Mouse (Mus musculus): ENCODE measurements around the gene Cfap44. TPM values are rescaled to one million over a fixed set of nuclear protein-coding genes. Genes with fewer than 3 reads are reported as not detected.

The Cfap44 gene
- polyA plus RNA-seq, 1 experiment from 2014 or later: 8.3 TPM

- Histone ChIP-seq H3K27ac (no peak overlapping the region), H3K27me3 (no peaks in the 10 kb centered on the region), H3K9ac (no peak overlapping the region), H3K9me3 (replicated peaks) (no peaks in the 10 kb centered on the region), H3K4me2 (replicated peaks) (no peak overlapping the region), H3K4me1 (peaks cover 8% of the 10 kb centered on the region), H3K36me3 (peaks cover 17% of the 10 kb centered on the region; the same call in 1 of the 2 replicates), H3K4me3 (no peak overlapping the region)
- 96% methylated on average over 1 of the region's 1 CpGs for WGBS
- no peak for ATAC-seq (ENCODE audit: low FRiP score)
Measured at GRCm38 (mm10) chr16:44384251-44384650, 10.3 kb upstream of the Cfap44 start.

DNA sequence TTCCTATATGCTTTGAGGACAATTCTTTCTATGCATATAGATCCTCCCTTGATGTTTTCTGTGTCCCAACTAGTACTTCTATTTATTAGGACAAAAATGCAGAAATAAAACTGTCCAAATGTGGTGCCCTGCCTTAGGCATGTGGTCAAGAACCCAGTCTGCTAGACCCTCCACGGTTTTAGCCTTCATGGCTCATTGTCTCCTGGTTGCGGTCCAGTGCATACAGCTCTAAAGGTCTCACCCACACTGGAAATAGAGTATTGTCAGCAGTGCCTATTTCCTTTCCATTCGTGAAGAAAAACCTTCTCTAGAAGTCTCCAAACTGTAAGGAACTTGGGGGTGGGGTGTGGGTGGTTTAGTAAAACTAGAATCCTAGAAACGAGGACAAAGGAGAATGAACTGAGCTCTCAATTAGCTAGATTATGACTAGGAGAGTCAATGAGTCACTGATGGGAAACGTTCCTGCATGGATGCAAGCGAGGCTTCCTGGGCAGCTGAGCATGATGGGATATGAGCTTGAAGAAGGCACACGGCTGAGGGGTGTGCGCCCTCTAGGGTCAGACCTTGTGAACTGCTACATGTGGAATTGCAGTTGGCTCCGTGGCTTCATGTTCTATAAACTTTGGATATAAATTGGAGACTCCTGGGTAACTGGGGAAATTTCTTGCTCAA lies 2.6 kb upstream of the Cfap44 start:
- H3K4me1 ChIP-seq: peaks cover 7% of the 10 kb centered on the region
- H3K4me2 ChIP-seq (replicated peaks): no peak overlapping the region
- no peaks in the 10 kb centered on the region for H3K27me3 ChIP-seq
- H3K9me3 ChIP-seq (replicated peaks): no peaks in the 10 kb centered on the region
- H3K36me3 ChIP-seq: peaks cover 16% of the 10 kb centered on the region; the same call in 1 of the 2 replicates
- H3K27ac ChIP-seq: no peak overlapping the region
- no peak overlapping the region for H3K4me3 ChIP-seq
- no peak; the same call in 1 of the 2 replicates for ATAC-seq (ENCODE audit: low FRiP score)
- WGBS: 38% methylated on average over 9 of the region's 9 CpGs
- no peak overlapping the region for H3K9ac ChIP-seq

GRCm38 (mm10) chr16:44404933-44405332 lies 10.3 kb downstream of the Cfap44 start:
- Histone ChIP-seq H3K9ac (no peak overlapping the region), H3K27me3 (no peaks in the 10 kb centered on the region), H3K4me1 (no peaks in the 10 kb centered on the region), H3K9me3 (replicated peaks) (no peaks in the 10 kb centered on the region; the same call in 1 of the 2 replicates), H3K4me3 (no peak overlapping the region), H3K4me2 (replicated peaks) (no peak overlapping the region), H3K27ac (no peak overlapping the region), H3K36me3 (no peaks in the 10 kb centered on the region)
- WGBS: 92% methylated on average over 5 of the region's 5 CpGs
- no peak for ATAC-seq (ENCODE audit: low FRiP score)

DNA sequence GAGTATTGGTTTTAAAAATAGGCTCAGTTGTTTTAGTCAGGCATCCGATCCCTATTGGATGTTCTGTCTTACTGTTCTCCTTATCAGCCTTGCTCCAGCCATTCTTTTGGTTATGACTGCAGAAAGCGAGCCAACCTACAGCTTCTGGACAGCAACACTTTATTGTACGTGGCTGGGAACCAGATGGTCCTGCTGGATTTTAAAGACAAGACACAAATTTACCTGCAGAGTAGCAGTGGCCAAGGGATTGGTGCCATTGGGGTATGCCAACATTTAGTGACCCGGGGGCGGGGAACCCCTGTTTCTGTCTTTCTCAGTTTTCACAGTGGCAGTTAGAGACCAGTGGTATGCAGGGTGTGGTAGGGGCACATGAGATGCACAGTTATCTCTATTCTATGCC lies 12.6 kb downstream of the Cfap44 start:
- Histone ChIP-seq H3K36me3 (no peaks in the 10 kb centered on the region), H3K4me2 (replicated peaks) (no peak overlapping the region), H3K4me3 (no peak overlapping the region), H3K4me1 (no peaks in the 10 kb centered on the region), H3K9ac (no peak overlapping the region), H3K27me3 (no peaks in the 10 kb centered on the region), H3K27ac (no peak overlapping the region), H3K9me3 (replicated peaks) (no peaks in the 10 kb centered on the region; the same call in 1 of the 2 replicates)
- WGBS: 87% methylated on average over 5 of the region's 5 CpGs
- no peak for ATAC-seq (ENCODE audit: low FRiP score)

DNA sequence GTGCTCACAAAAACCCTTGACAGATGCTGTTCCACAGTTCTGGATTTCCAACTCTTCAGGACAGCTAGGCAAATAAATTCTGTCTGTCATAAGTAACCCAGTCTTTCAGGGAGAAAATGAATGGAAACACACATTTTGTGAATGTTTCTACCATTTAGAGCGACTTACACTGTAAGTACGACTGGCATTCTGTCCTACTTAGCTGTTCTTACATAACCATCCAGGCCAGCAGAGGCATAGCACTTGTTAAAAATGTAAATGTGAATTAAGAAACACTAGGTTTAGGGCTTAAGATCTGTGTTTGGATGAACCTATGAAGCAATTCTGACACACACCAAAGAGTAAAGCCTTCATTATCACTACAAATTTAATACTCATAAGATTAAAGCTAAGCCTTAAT lies 13.7 kb downstream of the Cfap44 start:
- Histone ChIP-seq H3K9ac (no peak overlapping the region), H3K27ac (no peak overlapping the region), H3K27me3 (no peaks in the 10 kb centered on the region), H3K36me3 (no peaks in the 10 kb centered on the region), H3K4me1 (no peaks in the 10 kb centered on the region), H3K4me3 (no peak overlapping the region), H3K4me2 (replicated peaks) (no peak overlapping the region), H3K9me3 (replicated peaks) (no peaks in the 10 kb centered on the region; the same call in 1 of the 2 replicates)
- ATAC-seq (ENCODE audit: low FRiP score): no peak
- WGBS: 90% methylated on average over 2 of the region's 2 CpGs

- Histone ChIP-seq H3K27me3 (no peaks in the 10 kb centered on the region), H3K4me3 (no peak overlapping the region), H3K4me1 (no peaks in the 10 kb centered on the region), H3K36me3 (no peaks in the 10 kb centered on the region), H3K9ac (no peak overlapping the region), H3K4me2 (replicated peaks) (no peak overlapping the region), H3K27ac (no peak overlapping the region), H3K9me3 (replicated peaks) (no peaks in the 10 kb centered on the region)
- ATAC-seq (ENCODE audit: low FRiP score): no peak
- WGBS: 68% methylated on average over 6 of the region's 6 CpGs
Measured at GRCm38 (mm10) chr16:44410176-44410575, 15.6 kb downstream of the Cfap44 start.

GRCm38 (mm10) chr16:44417596-44417995 lies 23.0 kb downstream of the Cfap44 start:
- no peak overlapping the region for H3K4me3 ChIP-seq
- no peaks in the 10 kb centered on the region for H3K36me3 ChIP-seq
- no peak overlapping the region for H3K27ac ChIP-seq
- no peaks in the 10 kb centered on the region for H3K27me3 ChIP-seq
- 86% methylated on average over 8 of the region's 8 CpGs for WGBS
- H3K9ac ChIP-seq: no peak overlapping the region
- ATAC-seq (ENCODE audit: low FRiP score): no peak
- H3K4me2 ChIP-seq (replicated peaks): no peak overlapping the region
- H3K4me1 ChIP-seq: no peaks in the 10 kb centered on the region
- H3K9me3 ChIP-seq (replicated peaks): no peaks in the 10 kb centered on the region

GRCm38 (mm10) chr16:44421735-44422134 lies 27.1 kb downstream of the Cfap44 start:
- no peak overlapping the region for H3K4me3 ChIP-seq
- H3K4me2 ChIP-seq (replicated peaks): no peak overlapping the region
- H3K9ac ChIP-seq: no peak overlapping the region
- H3K27ac ChIP-seq: no peak overlapping the region
- H3K9me3 ChIP-seq (replicated peaks): no peaks in the 10 kb centered on the region
- no peak for ATAC-seq (ENCODE audit: low FRiP score)
- no peaks in the 10 kb centered on the region for H3K4me1 ChIP-seq
- no peaks in the 10 kb centered on the region for H3K27me3 ChIP-seq
- WGBS: 88% methylated on average over 8 of the region's 8 CpGs
- no peaks in the 10 kb centered on the region for H3K36me3 ChIP-seq

DNA sequence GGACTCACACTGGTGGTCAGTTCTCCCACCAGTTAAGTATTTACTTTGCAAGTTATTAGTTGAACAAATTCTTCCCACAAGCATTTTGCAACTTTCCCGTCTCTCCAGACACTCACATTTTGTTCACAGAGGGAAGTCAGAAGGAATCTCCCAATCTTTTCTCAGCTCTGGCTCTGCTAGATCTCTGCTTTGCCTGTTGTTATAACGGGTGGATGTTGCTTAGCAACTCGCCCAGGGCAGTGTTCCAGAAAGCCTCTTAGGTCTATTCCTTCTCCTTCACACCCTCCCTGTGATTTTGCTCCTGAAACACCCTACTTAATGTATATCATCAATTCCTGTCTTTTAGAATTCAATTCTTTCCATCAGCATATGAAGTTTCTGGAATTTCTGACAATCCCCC lies 28.9 kb downstream of the Cfap44 start:
- ATAC-seq (ENCODE audit: low FRiP score): no peak
- 51% methylated on average over 3 of the region's 3 CpGs for WGBS
- Histone ChIP-seq H3K36me3 (no peaks in the 10 kb centered on the region), H3K9ac (no peak overlapping the region), H3K4me1 (no peaks in the 10 kb centered on the region), H3K27me3 (no peaks in the 10 kb centered on the region), H3K4me3 (no peak overlapping the region), H3K4me2 (replicated peaks) (no peak overlapping the region), H3K9me3 (replicated peaks) (no peaks in the 10 kb centered on the region), H3K27ac (no peak overlapping the region)

DNA sequence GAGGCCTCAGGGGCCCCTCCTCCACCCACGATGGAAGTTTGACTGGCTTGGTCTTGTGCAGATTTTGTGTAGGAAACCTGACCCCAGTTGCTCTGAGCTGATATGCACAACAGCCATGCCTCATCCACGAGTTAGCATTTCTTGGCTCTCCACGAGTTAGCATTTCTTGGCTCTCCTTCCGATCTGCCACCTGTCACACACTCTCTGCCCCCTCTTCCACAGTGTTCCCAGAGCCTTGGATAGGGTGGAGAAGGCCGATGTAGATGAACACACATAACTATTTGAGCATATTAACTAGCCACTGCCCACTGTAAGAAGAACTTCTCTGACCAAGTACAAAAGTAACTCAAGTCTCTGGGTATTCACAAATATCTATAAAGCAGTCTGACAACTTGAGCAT lies 33.9 kb downstream of the Cfap44 start:
- Histone ChIP-seq H3K27ac (no peak overlapping the region), H3K36me3 (no peaks in the 10 kb centered on the region), H3K4me3 (no peak overlapping the region), H3K27me3 (no peaks in the 10 kb centered on the region), H3K4me2 (replicated peaks) (no peak overlapping the region), H3K9ac (no peak overlapping the region), H3K9me3 (replicated peaks) (no peaks in the 10 kb centered on the region), H3K4me1 (0 out of 2 replicates have a peak, but pooled peaks cover 4% of the 10 kb centered on the region)
- ATAC-seq (ENCODE audit: low FRiP score): no peak
- 80% methylated on average over 5 of the region's 5 CpGs for WGBS

DNA sequence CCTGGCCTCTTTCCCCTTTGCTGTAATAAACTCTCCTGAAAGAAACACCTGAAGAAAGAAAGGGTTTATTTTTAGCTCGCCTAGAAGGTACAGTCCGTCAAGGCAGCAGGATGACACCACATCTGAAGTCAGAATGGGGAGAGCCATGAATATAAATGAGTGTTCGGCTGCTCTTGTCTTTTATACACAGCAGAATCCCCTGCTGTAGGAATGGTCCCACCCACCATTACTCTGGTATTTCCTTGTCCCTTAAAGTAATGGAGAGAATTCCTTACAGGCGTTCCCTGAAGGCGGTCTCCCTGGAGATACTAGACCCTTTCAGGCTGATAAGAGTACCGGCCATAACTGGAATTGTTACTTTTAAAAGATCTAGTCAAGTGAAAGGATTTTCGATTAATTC lies 35.4 kb downstream of the Cfap44 start:
- Histone ChIP-seq H3K4me1 (0 out of 2 replicates have a peak, but pooled peaks cover 4% of the 10 kb centered on the region), H3K4me3 (no peak overlapping the region), H3K36me3 (no peaks in the 10 kb centered on the region), H3K9me3 (replicated peaks) (no peaks in the 10 kb centered on the region), H3K9ac (no peak overlapping the region), H3K27ac (no peak overlapping the region), H3K27me3 (no peaks in the 10 kb centered on the region), H3K4me2 (replicated peaks) (no peak overlapping the region)
- 43% methylated on average over 7 of the region's 7 CpGs for WGBS
- ATAC-seq (ENCODE audit: low FRiP score): 0 out of 2 replicates have a peak, but pooled peaks have one; percentile 38

GRCm38 (mm10) chr16:44434931-44435330 lies 40.3 kb downstream of the Cfap44 start:
- no peak overlapping the region for H3K9ac ChIP-seq
- 87% methylated on average over 6 of the region's 7 CpGs for WGBS
- no peak overlapping the region for H3K4me3 ChIP-seq
- 0 out of 2 replicates have a peak, but pooled peaks cover 2% of the 10 kb centered on the region for H3K4me1 ChIP-seq
- no peak overlapping the region for H3K4me2 ChIP-seq (replicated peaks)
- no peaks in the 10 kb centered on the region for H3K36me3 ChIP-seq
- ATAC-seq (ENCODE audit: low FRiP score): no peak
- H3K9me3 ChIP-seq (replicated peaks): no peaks in the 10 kb centered on the region
- no peaks in the 10 kb centered on the region for H3K27me3 ChIP-seq
- no peak overlapping the region for H3K27ac ChIP-seq

DNA sequence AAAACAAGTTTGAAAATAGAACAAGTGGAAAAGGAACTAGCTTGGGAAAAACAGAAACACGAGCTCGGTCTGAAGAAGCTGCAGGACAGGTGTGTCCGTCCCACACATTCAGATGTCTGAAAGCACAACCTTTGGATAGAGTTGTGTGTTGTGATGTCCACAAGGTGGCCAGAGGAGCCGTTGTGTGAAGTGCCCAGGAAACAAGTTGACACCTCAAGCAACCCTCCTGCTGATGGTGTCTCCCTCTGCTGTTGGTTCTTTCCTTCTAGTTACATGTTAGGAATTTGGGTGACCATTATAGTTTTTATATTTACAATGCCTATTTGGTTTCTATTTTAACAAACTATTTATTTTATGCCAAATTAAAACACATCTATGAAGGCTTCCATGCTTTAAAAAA lies 40.9 kb downstream of the Cfap44 start:
- H3K9me3 ChIP-seq (replicated peaks): no peaks in the 10 kb centered on the region
- H3K4me3 ChIP-seq: no peak overlapping the region
- 68% methylated on average over 4 of the region's 4 CpGs for WGBS
- H3K9ac ChIP-seq: no peak overlapping the region
- H3K4me2 ChIP-seq (replicated peaks): no peak overlapping the region
- no peak overlapping the region for H3K27ac ChIP-seq
- H3K4me1 ChIP-seq: no peaks in the 10 kb centered on the region
- no peaks in the 10 kb centered on the region for H3K36me3 ChIP-seq
- H3K27me3 ChIP-seq: no peaks in the 10 kb centered on the region
- no peak for ATAC-seq (ENCODE audit: low FRiP score)

Data from hindbrain, embryonic 12.5 days (tissue).